Mouse (Mus musculus): ENCODE data around the gene Clcn6. TPM values are rescaled to one million over a fixed set of nuclear protein-coding genes. Genes with fewer than 3 reads are reported as not detected.
A peak's percentile ranks its signal among the peaks of the same experiment; 100 is the strongest.

Gene Clcn6
- total and polyA plus RNA-seq, 2 experiments from 2014 or later: 24.4 to 60.7 TPM

GRCm38 (mm10) chr4:147977726-147978125 is 60.9 kb downstream of the Clcn6 start:
- no peak for TF ChIP-seq CTCF (IDR thresholded peaks at IDR 0.05; ENCODE audit: low read depth)
- H3K4me1 ChIP-seq (ENCODE audit: insufficient read depth, low read length): no peaks in the 10 kb centered on the region
- no peak overlapping the region for H3K27ac ChIP-seq
- DNase-seq (ENCODE audit: low spot score): no peak
- H3K4me3 ChIP-seq (ENCODE audit: low read length): no peak overlapping the region
- no peaks in the 10 kb centered on the region for H3K36me3 ChIP-seq (ENCODE audit: insufficient read depth, low read length)
- 80% methylated on average over 4 of the region's 4 CpGs for WGBS
- no peak overlapping the region for H3K4me2 ChIP-seq (ENCODE audit: low read depth, low read length)
- no peak overlapping the region for H3K9ac ChIP-seq (replicated peaks; ENCODE audit: low read length)
- no peaks in the 10 kb centered on the region for H3K27me3 ChIP-seq (ENCODE audit: insufficient read depth, low read length)
- no peak for ATAC-seq
- peaks cover 3% of the 10 kb centered on the region; the same call in 1 of the 2 replicates for H3K9me3 ChIP-seq (ENCODE audit: low read length)

GRCm38 (mm10) chr4:147976237-147976636 is 62.4 kb downstream of the Clcn6 start:
- DNase-seq (ENCODE audit: low spot score): no peak
- Histone ChIP-seq H3K4me2 (ENCODE audit: low read depth, low read length) (no peak overlapping the region), H3K4me1 (ENCODE audit: insufficient read depth, low read length) (no peaks in the 10 kb centered on the region), H3K4me3 (ENCODE audit: low read length) (no peak overlapping the region), H3K27me3 (ENCODE audit: insufficient read depth, low read length) (no peaks in the 10 kb centered on the region), H3K9ac (replicated peaks; ENCODE audit: low read length) (no peak overlapping the region), H3K36me3 (ENCODE audit: insufficient read depth, low read length) (no peaks in the 10 kb centered on the region), H3K27ac (no peak overlapping the region), H3K9me3 (ENCODE audit: low read length) (peaks cover 3% of the 10 kb centered on the region; the same call in 1 of the 2 replicates)
- 82% methylated on average over 3 of the region's 3 CpGs for WGBS
- ATAC-seq: no peak
- no peak for TF ChIP-seq CTCF (IDR thresholded peaks at IDR 0.05; ENCODE audit: low read depth)

- Histone ChIP-seq H3K4me3 (ENCODE audit: low read length) (no peak overlapping the region), H3K36me3 (ENCODE audit: insufficient read depth, low read length) (no peaks in the 10 kb centered on the region), H3K27me3 (ENCODE audit: insufficient read depth, low read length) (no peaks in the 10 kb centered on the region), H3K9ac (replicated peaks; ENCODE audit: low read length) (no peak overlapping the region), H3K4me1 (ENCODE audit: insufficient read depth, low read length) (no peaks in the 10 kb centered on the region), H3K4me2 (ENCODE audit: low read depth, low read length) (no peak overlapping the region), H3K27ac (no peak overlapping the region), H3K9me3 (ENCODE audit: low read length) (no peaks in the 10 kb centered on the region)
- DNase-seq (ENCODE audit: low spot score) (no peak), ATAC-seq (no peak)
- 52% methylated on average over 9 of the region's 9 CpGs for WGBS
- TF ChIP-seq CTCF (IDR thresholded peaks at IDR 0.05; ENCODE audit: low read depth): no peak
Measured at GRCm38 (mm10) chr4:147969337-147969736, 69.3 kb downstream of the Clcn6 start.

GRCm38 (mm10) chr4:147968816-147969215 is 69.8 kb downstream of the Clcn6 start:
- WGBS: 81% methylated on average over 2 of the region's 2 CpGs
- no peak overlapping the region for H3K4me3 ChIP-seq (ENCODE audit: low read length)
- H3K36me3 ChIP-seq (ENCODE audit: insufficient read depth, low read length): no peaks in the 10 kb centered on the region
- H3K9me3 ChIP-seq (ENCODE audit: low read length): no peaks in the 10 kb centered on the region
- DNase-seq (ENCODE audit: low spot score) (no peak), ATAC-seq (no peak)
- no peak overlapping the region for H3K27ac ChIP-seq
- no peak for TF ChIP-seq CTCF (IDR thresholded peaks at IDR 0.05; ENCODE audit: low read depth)
- no peaks in the 10 kb centered on the region for H3K27me3 ChIP-seq (ENCODE audit: insufficient read depth, low read length)
- H3K9ac ChIP-seq (replicated peaks; ENCODE audit: low read length): no peak overlapping the region
- no peaks in the 10 kb centered on the region for H3K4me1 ChIP-seq (ENCODE audit: insufficient read depth, low read length)
- no peak overlapping the region for H3K4me2 ChIP-seq (ENCODE audit: low read depth, low read length)

DNA sequence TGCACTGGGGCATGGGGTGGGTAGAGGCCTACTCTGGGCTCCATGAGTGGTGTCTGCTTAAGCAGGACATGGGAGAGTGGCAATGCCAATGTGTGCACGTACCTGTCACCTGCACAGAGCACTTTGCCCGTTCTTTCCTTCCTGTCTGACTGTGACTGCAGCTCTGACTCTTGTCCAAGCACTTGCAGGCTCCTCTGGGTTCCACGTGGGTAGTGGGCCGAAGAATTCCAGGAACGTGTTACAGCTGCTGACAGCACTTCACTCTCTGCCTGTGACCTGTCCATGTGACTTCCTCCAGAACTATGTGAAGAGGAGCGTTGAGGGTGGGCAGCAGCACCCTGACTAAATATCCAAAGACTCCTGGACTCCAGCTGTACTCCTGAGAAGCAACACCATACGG is 72.9 kb downstream of the Clcn6 start:
- Histone ChIP-seq H3K9ac (replicated peaks; ENCODE audit: low read length) (no peak overlapping the region), H3K4me1 (ENCODE audit: insufficient read depth, low read length) (no peaks in the 10 kb centered on the region), H3K4me3 (ENCODE audit: low read length) (no peak overlapping the region), H3K36me3 (ENCODE audit: insufficient read depth, low read length) (no peaks in the 10 kb centered on the region), H3K9me3 (ENCODE audit: low read length) (no peaks in the 10 kb centered on the region), H3K4me2 (ENCODE audit: low read depth, low read length) (no peak overlapping the region), H3K27ac (no peak overlapping the region), H3K27me3 (ENCODE audit: insufficient read depth, low read length) (no peaks in the 10 kb centered on the region)
- TF ChIP-seq CTCF (IDR thresholded peaks at IDR 0.05; ENCODE audit: low read depth): no peak
- WGBS: 77% methylated on average over 7 of the region's 7 CpGs
- DNase-seq (ENCODE audit: low spot score): no peak
- ATAC-seq: no peak

GRCm38 (mm10) chr4:147963623-147964022 is 75.0 kb downstream of the Clcn6 start:
- Histone ChIP-seq H3K4me3 (ENCODE audit: low read length) (no peak overlapping the region), H3K36me3 (ENCODE audit: insufficient read depth, low read length) (no peaks in the 10 kb centered on the region), H3K27me3 (ENCODE audit: insufficient read depth, low read length) (no peaks in the 10 kb centered on the region), H3K4me2 (ENCODE audit: low read depth, low read length) (no peak overlapping the region), H3K4me1 (ENCODE audit: insufficient read depth, low read length) (no peaks in the 10 kb centered on the region), H3K27ac (no peak overlapping the region), H3K9ac (replicated peaks; ENCODE audit: low read length) (no peak overlapping the region), H3K9me3 (ENCODE audit: low read length) (no peaks in the 10 kb centered on the region)
- 91% methylated on average over 15 of the region's 15 CpGs for WGBS
- DNase-seq (ENCODE audit: low spot score) (no peak), ATAC-seq (no peak)
- TF ChIP-seq CTCF (IDR thresholded peaks at IDR 0.05; ENCODE audit: low read depth): no peak

- peak; percentile 50; the same call in 1 of the 2 replicates for ATAC-seq
- no peak overlapping the region for H3K4me3 ChIP-seq (ENCODE audit: low read length)
- no peaks in the 10 kb centered on the region for H3K9me3 ChIP-seq (ENCODE audit: low read length)
- H3K27ac ChIP-seq: no peak overlapping the region
- H3K27me3 ChIP-seq (ENCODE audit: insufficient read depth, low read length): no peaks in the 10 kb centered on the region
- H3K9ac ChIP-seq (replicated peaks; ENCODE audit: low read length): no peak overlapping the region
- H3K4me2 ChIP-seq (ENCODE audit: low read depth, low read length): no peak overlapping the region
- no peaks in the 10 kb centered on the region for H3K4me1 ChIP-seq (ENCODE audit: insufficient read depth, low read length)
- H3K36me3 ChIP-seq (ENCODE audit: insufficient read depth, low read length): no peaks in the 10 kb centered on the region
- no peak for DNase-seq (ENCODE audit: low spot score)
- no peak for TF ChIP-seq CTCF (IDR thresholded peaks at IDR 0.05; ENCODE audit: low read depth)
- WGBS: 42% methylated on average over 6 of the region's 6 CpGs
Measured at GRCm38 (mm10) chr4:147962781-147963180, 75.8 kb downstream of the Clcn6 start.

All from hindbrain, postnatal 0 days (tissue).